Mouse (Mus musculus): ENCODE measurements around the gene Rptor.
A peak's percentile ranks its signal among the peaks of the same experiment; 100 is the strongest.

The Rptor gene

DNA sequence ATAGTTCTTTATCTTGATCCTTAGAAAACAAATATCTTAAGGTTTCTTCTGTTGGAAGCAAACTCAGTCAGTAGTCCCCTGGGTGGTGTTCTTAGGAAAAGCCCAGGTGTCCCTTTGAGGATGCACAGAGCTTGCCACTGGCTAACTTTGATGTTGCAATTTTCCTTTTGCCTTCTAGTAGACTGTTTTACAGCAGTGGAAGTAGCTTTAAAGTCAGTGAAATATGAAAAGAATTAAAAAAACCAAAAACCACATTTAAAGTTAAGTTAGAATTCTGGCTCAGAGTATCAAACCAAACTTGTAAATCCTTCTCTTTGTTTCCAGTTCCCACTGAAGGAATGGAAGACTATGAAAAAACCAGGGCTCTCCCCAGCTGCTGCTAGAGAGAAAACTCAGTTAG lies 47.8 kb downstream of the Rptor start:
- no peak for DNase-seq (ENCODE audit: low read depth, low spot score)

DNA sequence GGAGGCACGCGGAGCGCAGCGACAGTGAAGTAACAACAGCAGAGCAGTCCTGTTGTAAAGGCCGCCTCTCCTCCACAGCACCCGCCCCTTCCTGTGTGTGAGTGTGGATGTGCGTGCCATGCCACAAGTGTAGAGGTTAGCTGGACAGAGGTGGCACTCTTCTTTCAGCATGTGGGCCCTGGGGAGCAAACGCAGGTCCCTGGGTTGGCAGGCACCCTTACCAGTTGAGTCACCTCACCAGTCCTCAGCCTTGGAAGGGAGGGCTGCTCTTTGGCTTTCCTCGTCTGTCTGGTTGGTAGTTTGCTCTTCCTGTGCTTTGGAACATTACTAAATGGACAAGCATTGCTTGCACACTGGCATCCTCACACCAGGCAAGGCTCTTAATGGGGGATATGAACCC lies 50.6 kb downstream of the Rptor start:
- no peak for DNase-seq (ENCODE audit: low read depth, low spot score)

DNA sequence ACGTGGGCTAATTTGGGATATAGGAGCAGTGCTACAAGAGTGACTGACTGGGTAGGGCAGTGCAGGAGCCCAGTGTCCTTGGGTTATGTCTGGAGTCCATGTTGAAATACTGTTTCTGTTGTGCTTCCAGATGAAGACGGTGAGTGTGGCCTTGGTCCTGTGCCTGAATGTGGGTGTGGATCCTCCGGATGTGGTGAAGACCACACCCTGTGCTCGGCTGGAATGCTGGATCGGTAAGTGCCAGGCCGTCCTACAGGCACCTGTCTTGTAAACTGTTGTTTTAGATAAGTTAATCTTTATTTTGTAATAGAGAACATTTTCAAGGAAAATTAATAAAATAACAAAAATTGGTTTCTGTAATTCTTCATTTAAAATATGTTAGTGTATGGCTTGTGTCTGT lies 54.8 kb downstream of the Rptor start:
- peak; percentile 47 for DNase-seq (ENCODE audit: low read depth, low spot score)

DNA sequence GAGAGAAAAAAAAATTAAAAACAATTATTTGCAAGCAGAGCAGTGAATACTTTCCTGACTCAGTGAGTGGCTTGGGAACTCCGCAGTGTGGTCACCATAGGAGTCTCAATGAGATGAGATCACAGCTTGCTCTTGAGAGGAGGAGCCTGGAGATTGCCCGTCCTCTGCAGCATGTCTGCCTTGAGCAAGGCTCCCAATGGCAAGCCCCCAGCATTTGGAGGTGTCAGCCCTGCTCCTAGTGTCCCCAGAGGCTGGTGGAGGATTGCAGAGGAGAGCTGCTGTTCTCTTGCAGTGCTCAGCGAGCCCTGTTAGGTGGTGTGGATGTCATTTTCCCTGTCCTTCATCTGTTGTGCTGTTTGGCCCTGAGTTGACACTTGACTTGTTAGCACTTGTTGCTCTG lies 56.6 kb downstream of the Rptor start:
- DNase-seq (ENCODE audit: low read depth, low spot score) = peak; percentile 43

DNA sequence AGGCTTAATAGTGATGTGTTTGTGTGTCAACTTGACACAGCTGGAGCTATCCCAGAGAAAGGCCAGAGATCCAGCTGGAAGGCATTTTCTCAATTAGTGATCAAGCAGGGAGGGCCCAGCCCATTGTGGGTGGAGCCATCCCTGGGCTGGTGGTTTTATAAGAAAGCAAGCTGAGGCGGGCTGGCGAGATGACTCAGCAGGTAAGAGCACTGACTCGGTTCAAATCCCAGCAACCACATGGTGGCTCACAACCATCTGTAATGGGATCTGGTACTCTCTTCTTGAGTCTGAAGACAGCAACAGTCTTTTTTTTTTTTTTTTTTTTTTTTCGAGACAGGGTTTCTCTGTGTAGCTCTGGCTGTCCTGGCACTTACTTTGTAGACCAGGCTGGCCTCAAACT lies 58.8 kb downstream of the Rptor start:
- peak; percentile 78 for DNase-seq (ENCODE audit: low read depth, low spot score)

DNA sequence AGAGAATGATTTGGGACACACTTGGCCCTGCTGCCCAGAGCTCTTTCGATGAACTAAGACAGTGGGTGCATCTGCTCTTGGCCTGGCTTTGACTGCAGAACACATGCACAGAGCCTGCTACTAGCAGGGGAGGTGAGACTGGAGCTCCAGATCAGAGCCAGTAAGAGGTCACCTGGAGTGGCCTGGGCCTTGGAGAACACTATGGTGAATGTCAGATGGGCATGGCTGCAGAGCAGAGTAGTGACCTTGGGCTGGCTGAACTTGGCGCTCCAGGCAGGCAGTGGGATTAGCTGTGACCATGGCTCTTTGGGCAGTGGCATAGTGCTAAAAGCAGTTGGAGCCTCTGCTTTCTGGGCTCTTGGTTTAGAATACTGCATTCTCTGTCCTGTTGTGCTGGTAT lies 61.2 kb downstream of the Rptor start:
- DNase-seq (ENCODE audit: low read depth, low spot score) = no peak

DNA sequence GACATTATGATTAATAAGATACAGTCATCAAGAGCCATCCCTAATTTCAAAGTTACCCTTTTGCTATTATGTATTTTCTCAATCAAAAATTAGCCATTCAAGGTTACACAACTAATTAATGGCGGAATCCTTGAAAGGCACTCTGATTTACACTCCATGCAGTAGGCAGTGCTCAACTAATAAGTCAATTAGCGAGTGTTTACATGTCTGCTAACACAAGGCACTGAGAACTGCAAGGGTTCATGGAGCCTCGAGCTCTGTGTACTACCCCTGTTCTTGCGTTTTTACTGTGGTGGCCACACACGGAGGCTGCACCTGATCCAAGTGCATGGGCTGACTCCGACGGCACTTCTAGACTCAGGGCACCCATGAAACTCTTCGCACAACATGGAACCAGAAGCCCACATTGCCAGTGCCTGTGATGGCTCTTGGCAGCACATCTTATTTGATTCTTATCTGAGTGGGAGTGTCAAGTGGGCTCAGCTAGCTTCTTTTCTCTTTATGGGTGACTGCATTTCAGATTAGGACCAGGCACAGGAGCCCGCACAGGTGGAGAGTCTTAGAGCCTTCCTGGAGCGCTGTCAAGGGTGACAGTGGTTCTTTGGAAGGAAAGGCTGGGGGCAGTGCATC lies 62.1 kb downstream of the Rptor start:
- DNase-seq (ENCODE audit: low read depth, low spot score) = no peak

DNA sequence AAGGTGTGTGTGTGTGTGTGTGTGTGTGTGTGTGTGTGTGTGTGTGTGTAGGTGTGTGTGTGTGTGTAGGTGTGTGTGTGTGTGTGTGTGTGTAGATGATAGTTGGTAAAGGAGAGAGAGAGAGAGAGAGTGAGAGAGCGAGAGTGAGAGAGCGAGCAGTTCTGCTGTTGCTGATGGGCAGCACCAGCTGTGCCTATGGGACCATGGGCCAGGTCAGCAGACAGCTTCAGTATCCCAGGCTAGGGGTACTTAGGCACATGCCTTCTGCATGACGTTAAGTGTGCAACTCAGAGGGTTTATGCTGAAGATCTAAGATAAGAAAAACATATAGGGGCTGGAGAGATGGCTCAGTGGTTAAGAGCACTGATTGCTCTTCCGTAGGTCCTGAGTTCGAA lies 62.6 kb downstream of the Rptor start:
- no peak for DNase-seq (ENCODE audit: low read depth, low spot score)

DNA sequence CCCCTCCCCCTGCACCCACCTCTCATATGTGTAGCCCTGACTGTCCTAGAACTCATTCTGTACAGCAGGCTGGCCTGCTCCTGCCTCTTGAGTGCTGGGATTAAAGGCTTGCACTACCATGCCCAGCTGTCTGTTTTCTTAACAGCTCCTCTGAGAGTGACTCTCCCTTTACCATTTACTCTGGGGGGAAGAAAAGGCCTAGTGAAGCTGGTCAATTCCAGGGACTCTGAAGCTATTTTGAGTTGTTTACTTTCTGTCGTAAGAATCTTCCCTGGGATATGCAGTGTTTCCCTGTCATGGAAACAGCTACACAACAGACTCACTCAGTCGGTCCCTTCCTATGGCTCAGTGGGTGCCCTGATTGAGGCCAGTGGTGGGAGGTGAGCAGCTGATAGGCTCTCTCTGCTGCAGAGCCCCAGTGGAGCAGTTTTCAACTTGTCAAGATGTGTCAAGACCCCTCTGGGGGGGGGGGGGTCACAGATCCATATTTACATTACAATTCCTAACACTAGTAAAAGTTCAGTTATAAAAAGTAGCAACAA lies 63.9 kb downstream of the Rptor start:
- no peak for DNase-seq (ENCODE audit: low read depth, low spot score)

DNA sequence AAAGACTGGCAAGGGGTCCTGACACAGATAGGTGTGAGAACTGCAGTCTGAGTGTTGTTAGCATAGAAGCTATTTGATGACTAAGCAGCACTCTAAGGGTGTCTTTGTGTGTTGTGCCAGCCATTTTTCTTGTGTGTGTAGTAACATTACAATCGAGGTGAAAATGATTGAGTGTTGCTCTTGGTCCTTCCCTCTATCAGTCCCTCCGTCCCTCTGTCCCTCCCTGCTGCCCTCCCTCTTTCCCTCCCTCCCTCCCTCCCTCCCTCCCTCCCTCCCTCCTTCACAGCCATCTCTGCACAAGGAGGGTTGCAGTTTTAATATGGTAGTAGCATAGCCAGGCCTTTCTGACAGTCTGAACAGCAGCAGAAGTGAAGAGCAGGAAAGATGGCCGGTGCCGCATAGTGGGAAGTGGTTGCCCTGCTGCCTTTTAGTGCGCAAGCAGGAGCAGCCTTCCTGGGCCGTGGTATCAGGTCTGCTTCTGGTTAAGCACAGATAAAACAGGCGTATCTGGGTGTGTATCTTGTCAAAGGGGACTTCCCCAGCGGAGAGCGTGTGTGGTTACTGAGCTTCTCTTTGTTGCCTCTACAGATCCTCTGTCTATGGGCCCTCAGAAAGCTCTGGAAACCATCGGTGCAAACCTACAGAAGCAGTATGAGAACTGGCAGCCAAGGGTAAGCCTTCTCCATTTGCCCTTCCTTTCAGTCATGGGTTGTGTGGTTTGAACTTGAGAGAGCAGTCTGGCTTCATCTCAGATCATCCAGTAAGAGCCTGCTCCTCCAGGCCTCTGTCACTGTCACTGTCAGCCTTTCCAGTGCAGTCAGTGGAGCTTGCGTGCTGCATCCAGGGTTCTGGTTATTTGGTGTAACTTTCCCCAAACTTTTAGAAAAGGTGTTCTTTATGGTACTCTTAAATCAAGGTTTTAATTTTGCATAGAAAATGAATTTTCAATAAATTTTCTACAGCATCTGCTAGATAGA lies 68.3 kb downstream of the Rptor start:
- DNase-seq (ENCODE audit: low read depth, low spot score) = no peak

DNA sequence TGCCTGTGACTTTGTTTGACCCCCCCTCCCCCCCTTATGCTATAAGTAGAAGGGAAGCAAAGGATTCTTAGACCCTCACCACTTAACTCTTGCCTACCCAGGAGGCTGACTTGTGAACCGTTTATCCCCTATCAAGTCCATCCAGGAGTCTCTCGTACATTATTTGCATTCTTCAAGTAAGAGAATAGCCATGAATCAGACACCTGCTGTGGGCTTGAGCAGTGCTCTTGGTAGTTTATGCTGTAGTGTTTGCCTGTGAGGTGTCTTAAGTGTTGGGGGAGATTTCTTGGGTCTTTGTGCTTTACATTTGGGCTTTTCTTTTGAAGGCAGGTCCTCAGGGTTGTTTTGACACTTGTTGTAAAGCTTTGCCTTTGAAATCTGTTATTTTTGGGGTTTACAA lies 69.3 kb downstream of the Rptor start:
- no peak for DNase-seq (ENCODE audit: low read depth, low spot score)

DNA sequence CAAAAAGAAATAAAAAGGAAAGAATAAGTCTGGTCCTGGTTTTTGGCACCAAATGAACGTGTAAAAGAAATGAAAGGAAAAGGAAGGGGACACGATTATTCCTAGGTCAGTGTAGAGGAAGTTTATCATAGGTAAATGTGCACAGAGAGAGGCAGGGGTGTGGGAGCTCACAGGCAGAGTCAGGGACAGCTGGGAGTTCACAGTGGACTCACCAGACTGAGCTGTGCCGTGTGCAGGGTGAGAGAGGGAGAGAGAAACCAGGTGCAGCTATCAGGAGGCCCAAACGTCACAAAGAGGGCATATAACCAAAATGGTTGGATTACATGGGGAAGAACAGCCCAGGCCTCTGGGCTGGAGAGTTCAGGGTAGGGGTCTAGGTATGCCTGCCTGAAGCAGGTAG lies 70.1 kb downstream of the Rptor start:
- no peak for DNase-seq (ENCODE audit: low read depth, low spot score)

DNA sequence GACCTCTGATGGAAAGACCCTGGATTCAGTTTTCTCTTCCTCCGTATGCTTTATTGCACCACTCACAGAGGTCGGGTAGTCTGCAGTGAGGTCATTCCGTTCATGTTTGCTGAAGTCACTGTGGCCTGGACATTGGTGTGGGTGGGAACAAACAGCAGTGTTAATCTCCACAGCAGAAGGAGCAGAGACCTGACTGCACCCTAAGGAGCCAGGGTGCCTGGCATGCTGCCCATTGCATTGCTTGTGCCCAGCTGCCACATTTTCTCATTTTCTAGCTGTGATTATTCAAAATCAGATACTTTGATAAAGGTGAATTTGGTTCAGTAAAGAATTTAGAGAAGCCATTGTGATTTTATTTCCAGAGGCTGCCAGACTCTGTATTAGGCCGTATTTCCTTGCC lies 72.1 kb downstream of the Rptor start:
- no peak for DNase-seq (ENCODE audit: low read depth, low spot score)

DNA sequence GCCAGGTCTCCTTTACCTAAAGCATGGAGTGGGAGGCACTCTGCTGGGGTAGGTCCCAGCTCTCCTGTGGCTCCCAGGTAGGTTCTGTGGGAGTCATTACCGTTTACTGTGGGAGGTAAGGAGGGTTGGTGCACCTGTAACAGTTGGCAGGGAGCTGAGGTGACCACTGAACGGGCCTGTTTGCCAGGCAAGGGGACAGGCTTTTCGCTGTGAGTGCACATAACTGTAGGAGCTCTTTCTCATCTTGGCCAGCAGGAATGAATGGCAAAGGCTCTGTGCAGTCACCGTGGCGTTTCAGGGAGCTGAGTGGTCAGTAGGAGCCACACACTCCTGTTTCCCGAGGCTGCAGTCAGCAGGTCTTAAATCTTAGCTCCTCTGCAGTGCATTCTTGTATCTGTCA lies 72.8 kb downstream of the Rptor start:
- DNase-seq (ENCODE audit: low read depth, low spot score) = no peak

DNA sequence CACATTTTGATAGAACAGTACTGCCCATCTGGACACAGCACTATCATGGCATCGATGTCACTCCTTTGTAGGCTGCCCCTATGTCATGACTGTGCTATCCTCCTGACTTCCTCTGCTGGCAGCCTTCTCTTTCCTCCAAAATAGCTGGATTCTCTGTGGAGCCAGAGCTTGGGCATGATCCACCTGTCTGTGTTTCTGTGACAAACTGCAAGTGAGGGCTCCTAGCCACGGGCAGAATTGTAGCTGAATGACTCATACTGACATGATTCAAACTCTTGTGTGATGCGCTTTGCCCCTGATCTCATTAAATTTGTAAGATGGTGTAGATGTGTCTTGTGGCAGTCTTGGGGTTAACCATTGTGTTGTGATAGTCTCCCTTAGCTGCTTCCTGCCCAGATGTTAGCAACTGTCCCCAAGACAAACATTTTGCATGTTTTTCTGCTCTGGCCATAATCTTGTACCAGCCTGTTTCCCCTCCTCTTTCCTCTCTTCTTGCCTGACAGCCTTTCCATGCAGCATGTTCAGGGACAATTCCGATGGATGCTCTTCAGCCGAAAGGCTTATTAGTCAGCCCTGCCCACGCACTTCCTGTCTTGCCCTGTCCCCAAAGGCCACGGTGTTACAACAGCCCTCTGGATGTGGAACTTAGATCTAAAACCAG lies 74.2 kb downstream of the Rptor start:
- no peak for DNase-seq (ENCODE audit: low read depth, low spot score)

DNA sequence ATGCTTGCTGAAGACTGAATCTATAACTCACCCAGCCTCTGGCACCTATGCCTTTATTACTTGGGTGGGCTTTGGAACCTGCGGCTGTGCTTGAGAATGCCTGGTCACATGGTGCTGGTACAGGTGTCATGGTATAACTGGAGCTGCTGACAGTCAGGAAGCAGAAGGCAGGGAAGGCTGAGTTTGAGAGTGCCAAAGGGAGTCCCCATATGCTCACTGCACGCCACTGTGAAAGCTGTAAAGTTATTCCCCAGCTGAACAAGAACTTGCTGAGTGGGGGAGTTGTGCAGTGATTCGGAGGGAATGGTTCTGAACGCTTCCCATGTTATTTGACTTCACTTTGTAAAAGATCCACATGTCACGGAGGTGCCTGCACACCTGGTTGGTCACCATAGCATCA lies 75.7 kb downstream of the Rptor start:
- no peak for DNase-seq (ENCODE audit: low read depth, low spot score)

DNA sequence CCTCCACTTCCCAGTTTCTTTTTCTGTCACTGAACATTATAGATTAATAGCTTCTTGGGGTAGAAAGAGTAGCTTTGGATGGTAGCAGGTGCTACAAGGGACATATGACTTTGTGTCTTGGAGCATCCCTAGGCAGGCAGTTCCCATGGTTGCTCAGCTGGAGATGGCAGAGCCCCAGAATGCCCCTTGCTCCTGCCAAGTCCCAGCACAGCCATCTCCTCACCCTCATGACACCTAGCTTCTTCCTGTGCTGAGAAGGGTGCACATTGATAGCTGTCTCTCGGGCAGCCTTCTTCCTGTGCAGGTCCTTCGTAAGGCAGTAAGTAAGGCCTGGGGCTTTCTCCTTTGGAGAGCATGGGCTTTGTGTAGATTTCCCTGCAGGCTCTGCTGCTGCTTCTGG lies 78.0 kb downstream of the Rptor start:
- DNase-seq (ENCODE audit: low read depth, low spot score) = no peak

DNA sequence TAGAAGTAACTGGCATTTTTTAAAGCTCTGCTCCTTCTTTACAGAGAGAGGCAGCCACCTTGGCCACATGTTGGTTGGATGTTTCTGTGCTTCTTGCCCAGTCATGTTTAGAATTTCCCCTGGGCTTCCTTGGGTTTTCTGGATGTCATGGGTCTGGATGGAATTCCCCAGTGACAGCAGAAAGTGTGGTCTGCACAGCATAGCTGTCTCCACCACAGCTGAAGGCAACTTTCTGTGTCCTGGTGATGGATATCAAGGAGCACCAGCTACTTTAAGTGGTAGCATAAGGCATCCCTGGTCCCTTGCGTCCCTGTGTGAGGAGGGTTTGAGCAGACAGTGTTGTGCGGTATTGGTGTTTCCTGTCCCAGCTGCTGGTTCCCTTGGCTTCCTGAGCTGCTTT lies 79.6 kb downstream of the Rptor start:
- no peak for DNase-seq (ENCODE audit: low read depth, low spot score)

DNA sequence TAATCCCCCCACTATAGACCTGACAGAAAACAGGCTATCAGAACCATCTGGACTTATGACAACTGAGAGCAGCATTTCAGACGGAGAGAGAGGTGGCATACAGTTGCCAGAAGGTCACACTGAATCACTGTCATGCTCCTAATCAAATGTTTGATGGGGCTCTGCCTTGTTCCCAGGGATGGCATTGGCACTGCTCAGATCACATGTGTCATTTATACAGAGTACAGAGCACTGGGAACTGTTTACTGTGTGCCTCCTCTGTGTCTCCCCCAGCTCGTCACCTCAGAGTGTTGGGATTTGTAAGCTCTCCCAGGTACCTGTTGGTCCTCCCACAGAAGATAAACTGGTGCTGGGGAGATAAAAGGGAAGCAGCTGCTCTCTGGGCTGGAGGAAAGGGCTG lies 81.1 kb downstream of the Rptor start:
- no peak for DNase-seq (ENCODE audit: low read depth, low spot score)

DNA sequence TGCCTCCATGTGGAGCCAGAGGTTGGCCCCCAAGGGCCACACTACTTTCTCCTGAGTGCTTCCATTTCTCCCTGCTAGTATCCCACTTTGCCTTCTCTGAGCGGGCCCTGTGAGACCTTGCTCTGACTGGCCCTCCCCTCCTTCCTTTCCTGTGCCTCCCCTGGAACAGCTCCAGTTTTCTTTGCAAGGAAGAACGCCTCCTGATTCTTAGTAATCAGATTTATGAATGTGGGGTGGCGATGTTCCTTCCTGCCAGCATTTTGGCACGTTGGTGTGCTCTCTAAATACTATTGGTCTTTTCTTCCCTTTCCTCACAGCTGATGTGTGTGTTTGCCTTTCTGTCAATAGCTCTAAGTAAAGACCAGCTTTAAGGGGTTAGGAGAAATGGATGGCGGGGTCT lies 82.8 kb downstream of the Rptor start:
- no peak for DNase-seq (ENCODE audit: low read depth, low spot score)

DNA sequence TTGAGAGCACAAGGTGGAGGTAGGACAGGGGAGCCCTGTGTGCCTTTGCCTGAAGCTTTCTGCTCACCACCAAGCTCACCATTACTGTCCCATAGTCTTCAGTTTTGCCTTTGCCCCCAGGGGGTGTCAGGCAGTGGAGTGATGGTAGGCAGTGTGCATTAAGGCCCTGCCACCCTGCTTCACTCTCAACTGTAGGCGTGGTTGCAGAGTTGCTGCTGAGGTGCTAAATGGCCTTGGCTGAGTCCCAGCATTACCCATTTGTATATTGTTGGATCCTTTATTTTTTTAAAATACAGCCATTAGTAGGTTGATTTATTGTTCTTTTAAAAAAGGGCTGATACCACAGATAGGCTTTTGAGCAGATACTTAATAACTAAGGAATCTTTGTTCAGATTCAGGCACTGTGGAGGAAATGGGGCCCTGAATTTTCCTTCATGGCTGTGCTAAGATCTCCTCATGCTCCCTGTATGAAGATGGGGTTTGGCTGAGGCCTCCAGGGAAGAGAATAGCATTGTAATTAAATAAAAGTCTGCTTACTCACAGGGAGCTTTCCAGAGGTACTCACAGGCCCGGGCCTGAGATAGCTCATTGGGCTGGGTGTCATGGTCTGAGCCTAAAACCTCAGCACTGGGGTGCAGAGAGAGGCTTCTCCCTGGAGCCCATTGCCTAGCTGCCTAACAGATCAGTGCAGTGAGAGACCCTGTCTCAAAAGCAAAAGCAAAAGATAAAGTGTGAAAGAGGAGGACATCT lies 83.4 kb downstream of the Rptor start:
- DNase-seq (ENCODE audit: low read depth, low spot score) = no peak

DNA sequence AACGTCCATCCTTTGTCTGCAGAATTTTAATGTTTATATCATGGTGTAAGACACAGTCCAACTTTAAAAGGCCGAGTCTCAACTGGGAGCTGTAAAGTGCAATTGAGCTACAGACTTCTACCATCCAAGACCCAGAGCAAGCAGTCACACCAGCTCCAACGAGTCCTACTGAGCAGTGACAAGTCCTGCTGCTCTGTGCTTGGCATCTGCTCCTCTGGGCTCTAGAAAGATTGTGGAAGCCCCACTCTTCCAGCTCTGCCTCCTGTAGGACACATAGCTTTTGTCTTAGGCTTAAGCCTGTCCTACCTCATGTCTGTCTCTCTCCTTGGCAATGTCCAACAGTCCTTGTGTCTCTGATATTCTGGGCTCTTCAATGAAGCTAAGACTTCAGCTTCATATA lies 84.6 kb downstream of the Rptor start:
- no peak for DNase-seq (ENCODE audit: low read depth, low spot score)
